Mouse (Mus musculus) heart, postnatal 0 days (tissue): ENCODE data around the gene Meioc. TPM values are rescaled to one million over a fixed set of nuclear protein-coding genes. Genes with fewer than 3 reads are reported as not detected.

Source experiments
- ATAC-seq: fragments of 200-750 bp; cut with Nextera tagmentation; 2 replicates; pipeline ENCODE4 v1.8.0; 2017; ENCODE audit warnings: low read depth, moderate number of reproducible peaks, moderate library complexity; ENCODE audit not compliant: insufficient read depth
- DNase-seq: peaks from one replicate; pipeline ENCODE4 v3.0.0-alpha.2; 2016; ENCODE audit warnings: low spot score
- H3K27ac ChIP-seq: fragments of 300-500 bp; sonication (generic); 2 replicates; pipeline ENCODE4 v1.5.1; 2014; ENCODE audit warnings: low read depth, mild to moderate bottlenecking
- H3K27me3 ChIP-seq: fragments of 300-500 bp; sonication (generic); 2 replicates; pipeline ENCODE4 v1.6.1; 2014; ENCODE audit warnings: low read length, mixed read lengths; ENCODE audit not compliant: control insufficient read depth, insufficient read depth
- H3K36me3 ChIP-seq: fragments of 300-500 bp; sonication (generic); replicated peaks from 2 replicates; pipeline ENCODE4 v1.6.1; 2014; ENCODE audit warnings: low read length, mixed read lengths; ENCODE audit not compliant: control insufficient read depth, insufficient read depth
- H3K4me1 ChIP-seq: fragments of 300-500 bp; sonication (generic); 2 replicates; pipeline ENCODE4 v1.6.1; 2014; ENCODE audit warnings: antibody characterized with exemption; ENCODE audit not compliant: control insufficient read depth, insufficient read depth
- H3K4me2 ChIP-seq: fragments of 300-500 bp; sonication (generic); 2 replicates; pipeline ENCODE4 v1.6.1; 2014; ENCODE audit warnings: low read depth, mild to moderate bottlenecking, low read length, moderate library complexity
- H3K4me3 ChIP-seq: fragments of 300-500 bp; sonication (generic); 2 replicates; pipeline ENCODE4 v1.5.1; 2014; ENCODE audit warnings: low read depth, low read length
- H3K9ac ChIP-seq: fragments of 300-500 bp; sonication (generic); replicated peaks from 2 replicates; pipeline ENCODE4 v1.6.1; 2014; ENCODE audit warnings: low read depth, low read length, mixed read lengths
- H3K9me3 ChIP-seq: fragments of 300-500 bp; sonication (generic); replicated peaks from 2 replicates; pipeline ENCODE4 v1.6.1; 2016; ENCODE audit warnings: low read length; ENCODE audit not compliant: control insufficient read depth
- CTCF ChIP-seq: IDR thresholded peaks from 2 replicates; pipeline ENCODE4 v1.5.1; 2016; ENCODE audit warnings: antibody characterized with exemption, control low read depth, low read depth
- EP300 ChIP-seq: IDR thresholded peaks from 2 replicates; pipeline ENCODE4 v1.6.1; 2016; ENCODE audit warnings: antibody characterized with exemption, low read depth
- WGBS: fragments of 180-500 bp; shearing (Covaris S2); extraction: QIAGEN DNeasy Blood & Tissue Kit; methylation state at CpG from one replicate; pipeline ENCODE4 v1.1.7; 2014; 5-methylcytosine and 5-hydroxymethylcytosine counted together
- polyA plus RNA-seq: library from polyadenylated mRNA; unstranded; fragments of >200 nt; fragmentation: Nextera tagmentation; extraction: Ambion mirVana; gene quantifications from 2 replicates; pipeline ENCODE4 v1.2.1, GENCODE M21; 2015
- total RNA-seq: library from RNA; depleted of rRNA; stranded (reverse); fragments of >200 nt; gene quantifications from 2 replicates; pipeline ENCODE4 v1.2.3, GENCODE M21; 2014; ENCODE audit warnings: low replicate concordance

Gene Meioc
- total and polyA plus RNA-seq, 2 experiments from 2014 or later, result 0.15 TPM; not detected in 1

DNA sequence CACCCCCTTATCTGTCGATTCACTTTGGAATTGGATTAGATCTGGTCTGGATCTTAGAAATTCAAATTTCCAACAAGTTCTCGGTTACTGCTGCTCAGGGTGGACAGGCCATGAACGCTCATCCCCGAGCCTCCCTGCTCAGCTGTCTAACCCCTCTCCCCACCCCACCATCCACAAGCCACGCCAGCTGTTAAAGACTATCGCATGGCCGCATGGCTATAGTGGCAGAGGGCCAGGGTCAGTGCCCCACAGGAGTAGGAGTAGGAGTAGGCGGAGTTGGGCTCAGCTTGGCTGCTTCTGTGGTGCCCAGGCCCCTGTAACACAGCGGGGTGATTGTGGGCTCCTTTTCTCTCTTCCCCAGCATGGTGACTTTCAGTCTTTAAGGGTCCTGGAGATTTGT is 35.0 kb upstream of the Meioc start:
- 66% methylated on average over 9 of the region's 9 CpGs for WGBS
- H3K36me3 ChIP-seq, result no peaks in the 10 kb centered on the region
- H3K9ac ChIP-seq, result no peak overlapping the region
- peaks cover 17% of the 10 kb centered on the region; the same call in 1 of the 2 replicates for H3K4me1 ChIP-seq
- TF ChIP-seq CTCF (no peak), EP300 (no peak)
- no peak overlapping the region for H3K4me2 ChIP-seq
- ATAC-seq (no peak), DNase-seq (no peak)
- H3K27me3 ChIP-seq, result no peaks in the 10 kb centered on the region
- no peak overlapping the region for H3K4me3 ChIP-seq
- no peak overlapping the region for H3K27ac ChIP-seq
- H3K9me3 ChIP-seq, result no peaks in the 10 kb centered on the region

- 62% methylated on average over 8 of the region's 8 CpGs for WGBS
Measured at GRCm38 (mm10) chr11:102629375-102629774, 34.1 kb upstream of the Meioc start.

GRCm38 (mm10) chr11:102630731-102631130 is 32.8 kb upstream of the Meioc start:
- WGBS, result 42% methylated on average over 7 of the region's 7 CpGs
- no peaks in the 10 kb centered on the region for H3K36me3 ChIP-seq
- ATAC-seq, result no peak
- H3K9ac ChIP-seq, result no peak overlapping the region
- no peaks in the 10 kb centered on the region for H3K27me3 ChIP-seq
- H3K27ac ChIP-seq, result no peak overlapping the region
- H3K4me2 ChIP-seq, result no peak overlapping the region
- DNase-seq, result no peak
- H3K4me1 ChIP-seq, result peaks cover 4% of the 10 kb centered on the region; the same call in 1 of the 2 replicates
- TF ChIP-seq CTCF, result no peak
- no peaks in the 10 kb centered on the region for H3K9me3 ChIP-seq
- no peak overlapping the region for H3K4me3 ChIP-seq

More at GRCm38 (mm10) chr11:102629375-102629774, 34.1 kb upstream of the Meioc start:
- Histone ChIP-seq H3K4me1 (peaks cover 9% of the 10 kb centered on the region; the same call in 1 of the 2 replicates), H3K36me3 (no peaks in the 10 kb centered on the region), H3K27ac (no peak overlapping the region), H3K9me3 (no peaks in the 10 kb centered on the region), H3K4me3 (no peak overlapping the region), H3K4me2 (no peak overlapping the region), H3K9ac (no peak overlapping the region), H3K27me3 (no peaks in the 10 kb centered on the region)
- DNase-seq, result no peak
- no peak for ATAC-seq
- no peak for TF ChIP-seq EP300
- TF ChIP-seq CTCF, result no peak

- Histone ChIP-seq H3K9me3 (no peaks in the 10 kb centered on the region), H3K4me2 (no peak overlapping the region), H3K4me1 (peaks cover 4% of the 10 kb centered on the region; the same call in 1 of the 2 replicates), H3K4me3 (no peak overlapping the region), H3K27me3 (no peaks in the 10 kb centered on the region), H3K27ac (no peak overlapping the region), H3K36me3 (no peaks in the 10 kb centered on the region), H3K9ac (no peak overlapping the region)
- ATAC-seq (no peak), DNase-seq (no peak)
- no peak for TF ChIP-seq CTCF
- TF ChIP-seq EP300, result no peak
- 74% methylated on average over 5 of the region's 5 CpGs for WGBS
Measured at GRCm38 (mm10) chr11:102631203-102631602, 32.3 kb upstream of the Meioc start.

- Histone ChIP-seq H3K4me3 (no peak overlapping the region), H3K36me3 (no peaks in the 10 kb centered on the region), H3K4me1 (peaks cover 8% of the 10 kb centered on the region; the same call in 1 of the 2 replicates), H3K27me3 (no peaks in the 10 kb centered on the region), H3K9me3 (no peaks in the 10 kb centered on the region), H3K9ac (no peak overlapping the region), H3K27ac (no peak overlapping the region), H3K4me2 (peak overlapping the region; percentile 30; the same call in 1 of the 2 replicates)
- TF ChIP-seq CTCF, result no peak
- TF ChIP-seq EP300, result no peak
- ATAC-seq (no peak), DNase-seq (no peak)
- WGBS, result 18% methylated on average over 11 of the region's 13 CpGs
Measured at GRCm38 (mm10) chr11:102632725-102633124, 30.8 kb upstream of the Meioc start.

DNA sequence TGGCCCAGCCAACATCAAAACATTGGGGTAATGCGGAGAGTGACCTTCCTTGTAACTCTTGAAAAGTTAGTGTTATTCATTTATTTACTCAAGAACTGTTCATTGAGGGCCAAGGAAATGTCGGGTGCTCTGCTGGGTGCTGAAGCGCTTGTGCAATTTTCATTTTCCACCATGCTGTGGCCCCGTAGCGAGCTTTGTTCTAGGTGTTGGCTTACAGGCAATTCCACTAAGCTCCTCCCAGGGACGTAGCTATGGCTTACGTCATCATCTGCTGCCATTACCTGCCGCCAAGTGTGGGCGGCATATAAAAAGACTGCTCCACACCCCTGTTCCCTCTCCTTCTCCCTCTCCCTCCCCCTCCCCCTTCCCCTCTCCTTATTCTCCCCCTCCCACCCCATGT is 30.1 kb upstream of the Meioc start:
- Histone ChIP-seq H3K27ac (no peak overlapping the region), H3K36me3 (no peaks in the 10 kb centered on the region), H3K27me3 (no peaks in the 10 kb centered on the region), H3K9ac (no peak overlapping the region), H3K4me3 (no peak overlapping the region), H3K4me2 (peak overlapping the region; percentile 30; the same call in 1 of the 2 replicates), H3K9me3 (no peaks in the 10 kb centered on the region), H3K4me1 (peaks cover 8% of the 10 kb centered on the region; the same call in 1 of the 2 replicates)
- ATAC-seq, result peak; percentile 55; the same call in 1 of the 2 replicates
- TF ChIP-seq CTCF (no peak), EP300 (no peak)
- WGBS, result 28% methylated on average over 9 of the region's 9 CpGs
- no peak for DNase-seq
